Mouse (Mus musculus) midbrain, embryonic 10.5 days (tissue): ENCODE data around the gene Ube2q1. TPM values are rescaled to one million over a fixed set of nuclear protein-coding genes. Genes with fewer than 3 reads are reported as not detected.
"Not testable (repeated sequence)": the region's sequence is repeated elsewhere in the genome, so short reads cannot be mapped to it uniquely, and the experiment has no call there.

Experiments
- DNase-seq: peaks from one replicate; pipeline ENCODE4 v3.0.0-alpha.2; 2017; ENCODE audit warnings: low spot score
- H3K27ac ChIP-seq: fragments of 300-500 bp; sonication (generic); replicated peaks from 2 replicates; pipeline ENCODE4 v1.5.1; 2016; ENCODE audit warnings: mild to moderate bottlenecking
- H3K27me3 ChIP-seq: fragments of 300-500 bp; sonication (generic); 2 replicates; pipeline ENCODE4 v1.6.1; 2016; ENCODE audit warnings: low read depth, mild to moderate bottlenecking; ENCODE audit not compliant: poor library complexity, severe bottlenecking
- H3K36me3 ChIP-seq: fragments of 300-500 bp; sonication (generic); 2 replicates; pipeline ENCODE4 v1.6.1; 2016; ENCODE audit warnings: mild to moderate bottlenecking, moderate library complexity
- H3K4me1 ChIP-seq: fragments of 300-500 bp; sonication (generic); 2 replicates; pipeline ENCODE4 v1.6.1; 2016
- H3K4me3 ChIP-seq: fragments of 300-500 bp; sonication (generic); 2 replicates; pipeline ENCODE4 v1.5.1; 2016; ENCODE audit warnings: mild to moderate bottlenecking, moderate library complexity
- H3K9me3 ChIP-seq: fragments of 300-500 bp; sonication (generic); replicated peaks from 2 replicates; pipeline ENCODE4 v1.6.1; 2016; ENCODE audit warnings: mild to moderate bottlenecking
- WGBS: fragments of 180-500 bp; shearing (Covaris S2); methylation state at CpG from one replicate; pipeline ENCODE4 v1.1.7; 2016; 5-methylcytosine and 5-hydroxymethylcytosine counted together
- polyA plus RNA-seq: library from polyadenylated mRNA; unstranded; fragments of >200 nt; fragmentation: Nextera tagmentation; extraction: Ambion mirVana; gene quantifications from 2 replicates; pipeline ENCODE4 v1.2.1, GENCODE M21; 2016

Ube2q1 gene
- polyA plus RNA-seq, 1 experiment from 2014 or later, result 12.9 TPM

DNA sequence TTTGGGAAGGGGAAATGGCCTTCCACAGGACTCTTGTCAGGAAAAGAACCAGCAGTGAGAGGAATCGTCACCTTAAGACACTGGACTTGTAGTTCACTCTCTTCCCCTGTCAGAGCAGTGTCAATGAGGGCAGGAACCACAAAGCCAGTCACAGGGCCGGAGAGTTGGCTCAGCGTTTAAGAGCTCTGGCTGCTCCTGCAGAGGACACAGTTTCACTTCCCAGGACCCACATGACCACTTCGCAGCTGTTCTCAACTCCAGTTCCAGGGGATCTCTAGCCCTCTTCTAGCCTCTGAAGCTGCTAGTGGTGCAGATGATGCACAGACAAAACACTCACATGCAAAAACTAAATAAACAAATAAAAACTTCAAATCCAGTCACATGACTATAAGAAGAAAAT, 22.9 kb downstream of the Ube2q1 start:
- Histone ChIP-seq H3K4me3 (no peak overlapping the region), H3K27ac (no peak overlapping the region), H3K4me1 (peaks cover 10% of the 10 kb centered on the region), H3K36me3 (no peaks in the 10 kb centered on the region), H3K9me3 (no peaks in the 10 kb centered on the region), H3K27me3 (peaks cover 8% of the 10 kb centered on the region; the same call in 1 of the 2 replicates)
- no peak for DNase-seq
- 65% methylated on average over 4 of the region's 4 CpGs for WGBS

DNA sequence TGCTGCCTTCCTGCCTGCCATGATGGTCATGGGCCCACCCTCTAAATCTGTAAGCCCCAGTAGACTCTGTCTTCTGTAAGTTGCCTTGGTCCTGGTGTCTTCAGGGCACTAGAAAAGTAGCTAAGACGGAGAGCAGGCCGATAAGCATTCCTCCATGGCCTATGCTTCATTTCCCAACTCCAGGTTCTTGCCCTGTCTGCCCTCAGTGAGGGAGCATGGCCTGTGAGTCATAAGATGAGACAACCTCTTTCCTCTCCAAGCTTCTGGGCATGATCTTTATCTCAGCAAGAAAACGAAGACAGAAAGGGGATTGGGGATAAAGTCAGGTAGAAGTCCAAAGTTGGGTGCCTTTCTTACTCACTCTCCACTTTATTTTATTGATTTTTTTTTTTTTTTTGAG, 25.1 kb downstream of the Ube2q1 start:
- Histone ChIP-seq H3K36me3 (no peaks in the 10 kb centered on the region), H3K27me3 (peaks cover 12% of the 10 kb centered on the region; the same call in 1 of the 2 replicates), H3K4me3 (no peak overlapping the region), H3K4me1 (peaks cover 10% of the 10 kb centered on the region), H3K9me3 (no peaks in the 10 kb centered on the region), H3K27ac (no peak overlapping the region)
- DNase-seq, result no peak
- 84% methylated on average over 3 of the region's 3 CpGs for WGBS

DNA sequence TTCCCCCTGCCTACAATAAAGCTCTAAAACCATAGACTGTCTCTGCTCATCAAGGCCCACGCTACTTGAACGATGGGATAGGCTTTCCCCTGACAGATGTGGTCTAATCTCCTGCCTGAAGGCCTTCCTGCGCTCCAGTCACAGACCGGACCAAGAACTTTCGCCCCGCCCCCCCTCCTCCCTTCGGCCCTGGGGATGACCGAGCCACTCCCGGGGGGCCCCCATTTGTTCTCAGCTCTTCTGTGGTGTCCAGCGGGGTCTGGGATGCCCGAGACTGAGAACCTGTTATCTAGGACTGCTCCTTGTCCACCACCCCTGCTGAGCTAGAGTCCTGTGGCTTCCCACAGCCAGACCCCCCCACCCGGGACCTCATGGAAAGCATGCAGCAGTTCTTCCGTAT, 26.1 kb downstream of the Ube2q1 start:
- 3% methylated on average over 13 of the region's 13 CpGs for WGBS
- Histone ChIP-seq H3K27me3 (peaks cover 12% of the 10 kb centered on the region; the same call in 1 of the 2 replicates), H3K4me1 (peaks cover 10% of the 10 kb centered on the region), H3K27ac (no peak overlapping the region), H3K36me3 (no peaks in the 10 kb centered on the region), H3K9me3 (no peaks in the 10 kb centered on the region), H3K4me3 (peak overlapping the region; percentile 36)
- no peak for DNase-seq

DNA sequence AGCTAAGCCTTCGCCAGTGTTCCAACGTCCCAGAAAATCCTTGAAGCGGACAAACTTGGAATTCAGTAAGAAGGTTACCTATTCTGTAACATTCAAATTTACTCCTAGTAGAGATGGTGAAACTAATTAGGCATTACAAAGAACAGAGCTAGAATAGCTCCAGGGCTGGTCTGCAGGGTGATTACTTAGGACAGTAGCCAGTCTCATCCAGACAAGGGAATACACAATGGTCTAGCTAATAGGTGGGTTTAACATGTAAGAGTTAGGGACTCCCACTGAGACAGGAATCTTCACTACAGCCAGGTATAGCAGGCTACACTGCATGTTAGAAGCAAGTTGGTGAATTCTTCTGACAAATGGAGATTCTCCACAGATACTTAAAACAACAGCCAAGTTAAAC, 26.7 kb downstream of the Ube2q1 start:
- not testable (repeated sequence) for DNase-seq, H3K27ac ChIP-seq, H3K36me3 ChIP-seq, H3K4me1 ChIP-seq, H3K4me3 ChIP-seq, H3K9me3 ChIP-seq
- H3K27me3 ChIP-seq, result peaks cover 12% of the 10 kb centered on the region; the same call in 1 of the 2 replicates
- WGBS, result 24% methylated on average over 3 of the region's 3 CpGs

DNA sequence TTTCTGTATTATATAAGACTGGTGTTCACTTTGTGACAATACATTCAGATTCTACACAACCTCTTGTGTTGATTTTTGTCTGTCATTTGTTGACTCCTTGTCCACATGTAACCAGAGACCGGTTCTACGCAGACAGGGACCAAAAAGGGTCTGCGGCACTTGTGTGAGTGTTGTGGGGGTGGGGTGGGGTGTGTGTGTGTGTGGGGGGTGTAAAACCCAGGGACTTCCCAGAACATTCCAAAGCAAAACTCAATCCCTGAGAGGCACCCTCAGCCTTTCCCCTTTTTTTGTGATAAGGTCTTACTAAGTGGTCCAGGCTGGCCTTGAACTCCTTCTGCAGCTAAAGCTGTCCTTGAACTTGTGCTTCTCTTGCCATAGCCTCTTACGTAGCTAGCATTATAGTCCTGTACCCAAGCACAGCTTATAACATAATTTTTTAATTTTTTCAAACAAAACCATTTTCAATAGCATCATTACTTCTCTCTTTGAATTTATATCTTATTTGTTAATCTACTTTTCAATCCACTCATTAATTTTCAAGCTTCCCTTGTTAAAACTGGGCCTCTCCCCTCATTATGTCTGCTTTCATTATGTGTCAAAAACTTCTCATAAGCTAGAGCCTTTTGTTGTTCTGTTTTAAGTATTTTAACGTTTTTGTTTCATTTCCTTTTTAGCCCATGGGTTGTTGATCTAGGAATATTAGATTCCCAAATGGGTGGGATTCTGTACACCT, 27.5 kb downstream of the Ube2q1 start:
- H3K27ac ChIP-seq, result no peak overlapping the region
- peaks cover 12% of the 10 kb centered on the region; the same call in 1 of the 2 replicates for H3K27me3 ChIP-seq
- WGBS, result 69% methylated on average over 5 of the region's 5 CpGs
- no peak for DNase-seq
- no peak overlapping the region for H3K4me3 ChIP-seq
- H3K4me1 ChIP-seq, result peaks cover 10% of the 10 kb centered on the region
- no peaks in the 10 kb centered on the region for H3K9me3 ChIP-seq
- no peaks in the 10 kb centered on the region for H3K36me3 ChIP-seq

DNA sequence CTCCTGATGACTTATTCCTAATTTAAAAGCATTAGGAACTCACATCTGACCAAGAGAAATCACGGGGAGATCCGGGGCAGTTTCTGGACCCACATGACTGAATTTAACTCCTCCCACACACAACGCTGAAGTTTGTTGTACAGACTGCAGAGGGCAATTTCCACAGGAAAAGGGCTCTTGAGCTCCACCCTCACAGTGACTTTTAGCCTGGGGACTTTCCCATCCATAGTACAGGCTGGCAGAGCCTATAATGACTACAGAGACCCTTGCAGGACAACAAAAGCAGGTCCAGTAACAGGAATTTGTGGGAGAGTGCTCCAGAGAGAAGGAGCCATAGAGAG, 28.1 kb downstream of the Ube2q1 start:
- peaks cover 10% of the 10 kb centered on the region for H3K4me1 ChIP-seq
- DNase-seq, result no peak
- H3K4me3 ChIP-seq, result no peak overlapping the region
- no peaks in the 10 kb centered on the region for H3K9me3 ChIP-seq
- no peak overlapping the region for H3K27ac ChIP-seq
- H3K36me3 ChIP-seq, result no peaks in the 10 kb centered on the region
- 51% methylated on average over 3 of the region's 3 CpGs for WGBS
- H3K27me3 ChIP-seq, result peaks cover 12% of the 10 kb centered on the region; the same call in 1 of the 2 replicates

DNA sequence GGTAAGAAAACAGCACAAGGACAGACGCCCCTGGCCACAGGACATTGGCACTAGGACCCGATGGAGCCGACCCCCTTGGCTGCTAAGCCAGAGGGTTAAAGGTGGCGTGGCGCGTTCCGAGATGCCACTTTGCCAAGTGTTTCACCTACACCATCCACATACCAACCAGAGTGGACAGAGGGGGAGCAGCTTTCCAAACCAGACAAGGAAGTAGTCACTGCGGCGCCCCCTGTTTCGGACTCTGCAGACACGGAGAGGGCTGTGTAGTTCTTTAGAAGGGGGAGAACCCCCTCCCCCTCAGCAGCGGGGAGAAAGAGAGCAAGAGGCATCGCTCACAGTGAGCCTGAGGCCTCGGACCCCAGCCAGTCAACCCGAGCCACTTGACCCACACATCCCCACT, 29.5 kb downstream of the Ube2q1 start:
- no peak overlapping the region for H3K27ac ChIP-seq
- no peak overlapping the region for H3K4me3 ChIP-seq
- WGBS, result 77% methylated on average over 15 of the region's 15 CpGs
- H3K36me3 ChIP-seq, result no peaks in the 10 kb centered on the region
- peaks cover 10% of the 10 kb centered on the region for H3K4me1 ChIP-seq
- no peak for DNase-seq
- no peaks in the 10 kb centered on the region for H3K9me3 ChIP-seq
- peaks cover 12% of the 10 kb centered on the region; the same call in 1 of the 2 replicates for H3K27me3 ChIP-seq

DNA sequence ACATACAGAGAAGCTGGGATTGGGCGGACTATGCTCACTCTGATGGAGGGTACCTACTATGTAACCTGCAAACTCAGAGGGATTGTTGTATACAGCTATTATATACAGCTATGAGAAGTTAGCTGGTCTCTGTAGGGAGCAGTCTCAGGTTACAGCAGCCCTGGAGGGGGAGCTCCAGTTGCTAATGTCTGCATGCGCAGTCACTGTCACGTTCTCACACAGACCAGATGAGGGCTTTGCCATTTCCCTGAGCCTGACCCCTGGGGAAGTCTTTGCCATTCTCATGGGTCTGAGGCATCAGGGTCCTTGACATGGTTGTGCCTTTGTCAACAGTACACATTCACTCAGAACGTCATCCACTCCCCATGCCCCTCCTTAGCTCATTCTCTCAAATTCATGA, 31.8 kb downstream of the Ube2q1 start:
- H3K36me3 ChIP-seq, result no peaks in the 10 kb centered on the region
- H3K4me3 ChIP-seq, result no peak overlapping the region
- no peaks in the 10 kb centered on the region for H3K9me3 ChIP-seq
- H3K27me3 ChIP-seq, result 0 out of 2 replicates have a peak, but pooled peaks cover 4% of the 10 kb centered on the region
- 0 out of 2 replicates have a peak, but pooled peaks cover 2% of the 10 kb centered on the region for H3K4me1 ChIP-seq
- DNase-seq, result no peak
- H3K27ac ChIP-seq, result no peak overlapping the region
- 61% methylated on average over 4 of the region's 4 CpGs for WGBS

DNA sequence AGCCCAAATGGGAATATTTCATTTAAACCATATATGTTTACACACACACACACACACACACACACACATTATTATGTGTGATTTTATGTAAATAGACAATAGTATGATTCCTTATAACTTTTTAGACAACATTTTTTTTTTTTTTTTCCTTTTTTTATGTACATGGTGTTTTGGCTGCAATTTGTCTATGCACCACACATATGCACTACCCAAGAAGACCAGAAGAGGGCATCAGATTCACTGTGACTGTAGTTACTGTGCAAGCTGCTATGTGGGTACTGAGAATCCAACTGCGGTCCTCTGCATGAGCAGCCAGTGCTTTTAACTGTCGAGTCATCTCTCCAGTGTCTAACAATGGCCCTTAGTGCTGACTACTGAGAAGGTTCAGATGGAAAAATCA, 33.3 kb downstream of the Ube2q1 start:
- Histone ChIP-seq H3K9me3 (no peaks in the 10 kb centered on the region), H3K36me3 (no peaks in the 10 kb centered on the region), H3K27me3 (0 out of 2 replicates have a peak, but pooled peaks cover 4% of the 10 kb centered on the region), H3K4me1 (no peaks in the 10 kb centered on the region), H3K4me3 (no peak overlapping the region), H3K27ac (no peak overlapping the region)
- DNase-seq, result no peak
- WGBS, result 82% methylated on average over 2 of the region's 2 CpGs

DNA sequence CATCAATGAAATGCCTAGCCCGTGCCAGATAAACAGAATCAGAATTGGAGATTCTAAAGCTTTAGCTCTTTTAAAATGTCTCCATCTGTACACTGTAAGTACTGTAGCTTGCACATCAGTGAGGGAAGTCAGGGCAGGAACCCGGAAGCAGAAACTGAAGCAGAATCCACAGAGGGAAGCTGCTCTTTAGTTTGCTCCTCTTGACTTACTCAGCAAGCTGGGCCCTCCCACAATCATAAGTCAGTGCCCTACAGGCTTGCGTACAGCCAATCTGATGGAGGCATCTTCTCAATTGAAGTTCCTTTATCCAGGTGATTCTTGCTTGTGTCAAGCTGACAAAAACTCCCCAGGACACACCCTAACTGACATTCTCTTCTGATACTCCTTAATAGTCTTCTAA, 33.8 kb downstream of the Ube2q1 start:
- no peak for DNase-seq
- Histone ChIP-seq H3K27ac (no peak overlapping the region), H3K27me3 (0 out of 2 replicates have a peak, but pooled peaks cover 4% of the 10 kb centered on the region), H3K4me1 (no peaks in the 10 kb centered on the region), H3K36me3 (no peaks in the 10 kb centered on the region), H3K9me3 (no peaks in the 10 kb centered on the region), H3K4me3 (no peak overlapping the region)
- 88% methylated on average over 3 of the region's 3 CpGs for WGBS

DNA sequence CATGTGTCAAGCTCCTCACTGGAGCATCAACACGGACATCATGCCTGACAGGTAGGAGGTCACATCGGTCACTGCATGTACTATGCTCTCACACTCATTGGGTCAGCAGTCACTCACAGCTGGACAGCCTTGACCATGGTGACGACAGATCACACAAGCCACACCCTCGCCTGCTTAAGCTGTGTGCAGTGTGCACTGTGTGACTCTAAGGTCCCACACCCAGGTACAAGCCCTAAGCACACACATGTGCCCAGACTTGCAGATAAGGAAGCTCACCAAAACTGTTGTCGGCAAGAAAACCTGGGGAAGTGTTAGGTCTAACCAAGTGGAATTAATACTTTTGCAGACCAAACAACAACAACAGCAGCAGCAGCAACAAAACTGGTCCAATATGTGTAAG, 34.5 kb downstream of the Ube2q1 start:
- H3K27me3 ChIP-seq, result 0 out of 2 replicates have a peak, but pooled peaks cover 4% of the 10 kb centered on the region
- WGBS, result 77% methylated on average over 5 of the region's 5 CpGs
- H3K36me3 ChIP-seq, result no peaks in the 10 kb centered on the region
- H3K9me3 ChIP-seq, result no peaks in the 10 kb centered on the region
- no peak overlapping the region for H3K27ac ChIP-seq
- no peak for DNase-seq
- no peak overlapping the region for H3K4me3 ChIP-seq
- H3K4me1 ChIP-seq, result no peaks in the 10 kb centered on the region

DNA sequence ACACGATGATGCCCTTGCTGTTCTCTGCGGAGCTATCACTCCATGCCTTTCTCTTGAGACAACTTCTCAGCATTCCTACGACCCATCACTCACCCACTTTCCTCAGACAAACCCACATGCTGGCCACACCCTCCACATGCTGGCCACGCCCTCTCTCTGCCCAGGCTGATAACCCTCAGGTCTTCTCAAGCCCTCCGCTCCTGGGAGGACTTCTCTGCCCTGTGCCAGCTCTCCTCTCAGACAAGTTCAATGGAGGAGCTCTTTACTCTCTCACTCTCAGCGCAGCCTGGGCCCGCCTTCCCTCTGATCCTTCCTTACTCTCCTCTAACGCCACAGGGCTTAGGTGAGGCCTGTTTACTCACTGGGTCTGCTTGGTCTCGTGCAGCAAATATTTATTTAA, 35.2 kb downstream of the Ube2q1 start:
- no peak for DNase-seq
- H3K27me3 ChIP-seq, result no peaks in the 10 kb centered on the region
- H3K9me3 ChIP-seq, result no peaks in the 10 kb centered on the region
- H3K36me3 ChIP-seq, result no peaks in the 10 kb centered on the region
- no peaks in the 10 kb centered on the region for H3K4me1 ChIP-seq
- H3K27ac ChIP-seq, result no peak overlapping the region
- no peak overlapping the region for H3K4me3 ChIP-seq
- WGBS, result 59% methylated on average over 9 of the region's 9 CpGs

DNA sequence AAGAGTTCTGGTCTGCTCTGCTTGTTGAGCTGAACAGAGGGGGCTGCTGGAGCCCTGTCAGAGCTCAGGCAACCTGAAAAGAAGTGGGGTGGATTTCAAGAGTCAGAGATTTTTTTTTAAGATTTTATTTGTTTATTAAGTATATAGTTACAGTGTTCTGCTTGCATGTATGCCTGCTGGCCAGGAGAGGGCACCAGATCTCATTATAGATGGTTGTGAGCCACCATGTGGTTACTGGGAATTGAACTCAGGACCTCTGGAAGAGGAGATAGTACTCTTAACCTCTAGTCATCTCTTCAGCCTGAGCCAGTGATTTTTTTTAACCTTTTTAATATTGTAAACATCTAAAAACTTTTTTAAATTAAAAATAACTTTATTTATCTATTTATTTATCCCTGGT, 37.4 kb downstream of the Ube2q1 start:
- H3K36me3 ChIP-seq, result no peaks in the 10 kb centered on the region
- no peaks in the 10 kb centered on the region for H3K4me1 ChIP-seq
- no peak overlapping the region for H3K4me3 ChIP-seq
- H3K9me3 ChIP-seq, result no peaks in the 10 kb centered on the region
- DNase-seq, result no peak
- H3K27me3 ChIP-seq, result no peaks in the 10 kb centered on the region
- H3K27ac ChIP-seq, result no peak overlapping the region
